Mouse (Mus musculus): Measurements from ENCODE around the gene Stx1b. TPM values are rescaled to one million over a fixed set of nuclear protein-coding genes. Genes with fewer than 3 reads are reported as not detected.

Gene Stx1b
- total and polyA plus RNA-seq, 3 experiments, result 0.08 to 0.31 TPM; not detected in 1

DNA sequence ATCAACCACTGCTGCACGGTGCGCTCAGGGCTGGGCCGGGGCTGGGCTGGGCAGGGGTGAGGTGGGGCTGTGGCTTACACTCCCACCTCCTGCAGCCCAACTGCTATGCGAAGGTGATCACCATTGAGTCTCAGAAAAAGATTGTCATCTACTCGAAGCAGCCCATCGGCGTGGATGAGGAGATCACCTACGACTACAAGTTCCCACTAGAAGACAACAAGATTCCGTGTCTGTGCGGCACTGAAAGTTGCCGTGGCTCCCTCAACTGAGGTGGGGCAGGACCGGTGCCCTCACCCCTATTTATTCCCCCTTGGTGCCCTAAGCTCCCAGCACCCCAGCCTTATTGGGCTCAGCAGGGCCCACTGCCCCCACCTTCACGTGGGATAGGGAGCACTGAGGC lies 25.1 kb downstream of the Stx1b start:
- Histone ChIP-seq H3K27ac (ENCODE audit: insufficient read depth, low read depth) (no peak overlapping the region), H3K4me2 (ENCODE audit: insufficient read depth, low read depth, poor library complexity, severe bottlenecking) (no peak overlapping the region), H3K9me3 (replicated peaks; ENCODE audit: low read length) (no peaks in the 10 kb centered on the region), H3K4me3 (replicated peaks in 1 of 3; ENCODE audit: low read depth in 2 of 3, low read length in 2 of 3, poor library complexity in 1 of 3) (no peak overlapping the region), H3K27me3 (replicated peaks) (no peaks in the 10 kb centered on the region), H3K36me3 (replicated peaks in 1 of 2; ENCODE audit: control insufficient read depth in 1 of 2, insufficient read depth in 1 of 2, low read length in 1 of 2) (peaks cover 69 to 97% of the 10 kb centered on the region in 2 experiments), H3K79me2 (replicated peaks; ENCODE audit: control insufficient read depth, extremely low read depth, insufficient read depth, poor library complexity, severe bottlenecking) (no peaks in the 10 kb centered on the region), H3K4me1 (ENCODE audit: control insufficient read depth in 1 of 2, insufficient read depth in 2 of 2) (peaks cover 0 to 19% of the 10 kb centered on the region in 2 experiments; a peak in 2 of 4 replicates), H3K9ac (ENCODE audit: insufficient read depth, low read depth) (no peak overlapping the region)
- no peak for TF ChIP-seq ZNF384 (IDR thresholded peaks at IDR 0.05; ENCODE audit: low read depth, low read length)
- no peak for TF ChIP-seq USF1 (IDR thresholded peaks at IDR 0.05; ENCODE audit: low read depth, low read length)
- TF ChIP-seq MAX (IDR thresholded peaks at IDR 0.05; ENCODE audit: low read length), result no peak
- no peak for TF ChIP-seq POLR2AphosphoS2 (IDR thresholded peaks at IDR 0.05; ENCODE audit: low read depth, low read length)
- TF ChIP-seq NELFE (IDR thresholded peaks at IDR 0.05; ENCODE audit: low read depth, low read length), result no peak
- TF ChIP-seq MYC (IDR thresholded peaks at IDR 0.05; ENCODE audit: low read depth, low read length), result no peak
- TF ChIP-seq ETS1 (conservative IDR thresholded peaks at IDR 0.05; ENCODE audit: low read depth, low read length), result no peak
- no peak for TF ChIP-seq E2F4 (IDR thresholded peaks at IDR 0.05; ENCODE audit: insufficient replicate concordance, low read depth, low read length)
- TF ChIP-seq CHD1 (IDR thresholded peaks at IDR 0.05; ENCODE audit: low read depth, low read length), result no peak
- no peak for TF ChIP-seq KAT2A (IDR thresholded peaks at IDR 0.05; ENCODE audit: insufficient replicate concordance, low read length)
- dilution Hi-C loops (cut with MboI; ENCODE audit: extremely low pct_ligation_motif_present, extremely low pct_unique_long_range_greater_than_20kb, low sequenced_read_pairs), result no loop called here
- DNase-seq (ENCODE audit: extremely low read depth), result no peak
- in situ Hi-C loops (cut with MboI; ENCODE audit: low pct_ligation_motif_present, low pct_unique_long_range_greater_than_20kb, low sequenced_read_pairs), result loop anchor here (25.0 kb wide), 1 partner anchor 812 kb away; the partner anchor contains the start of genes Cdipt and Cdiptos

DNA sequence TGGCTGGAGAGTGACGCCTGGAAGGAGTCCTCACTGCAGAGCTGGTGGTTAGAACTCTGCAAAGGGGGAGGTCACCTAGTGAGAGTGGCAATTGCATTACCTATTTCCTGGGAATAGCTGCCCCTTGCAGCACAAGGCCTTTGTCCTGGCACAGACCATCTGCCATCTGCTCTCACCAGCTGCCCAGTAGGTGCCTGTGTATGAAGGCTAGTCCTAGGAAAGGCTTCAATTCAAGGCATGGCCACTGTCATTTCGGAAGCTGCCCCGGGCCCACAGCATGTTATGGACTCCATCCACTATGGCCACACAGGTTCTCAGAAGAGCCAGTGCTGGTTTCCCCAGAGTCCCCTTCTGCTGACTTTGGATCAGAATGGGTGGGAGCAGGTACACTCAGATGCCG lies 25.8 kb downstream of the Stx1b start:
- no peak for DNase-seq (ENCODE audit: extremely low read depth)
- in situ Hi-C loops (cut with MboI; ENCODE audit: low pct_ligation_motif_present, low pct_unique_long_range_greater_than_20kb, low sequenced_read_pairs) (loop anchor here (25.0 kb wide), 1 partner anchor 811 kb away; the partner anchor contains the start of genes Cdipt and Cdiptos), dilution Hi-C loops (cut with MboI; ENCODE audit: extremely low pct_ligation_motif_present, extremely low pct_unique_long_range_greater_than_20kb, low sequenced_read_pairs) (no loop called here)
- Histone ChIP-seq H3K4me2 (ENCODE audit: insufficient read depth, low read depth, poor library complexity, severe bottlenecking) (no peak overlapping the region), H3K27me3 (replicated peaks) (no peaks in the 10 kb centered on the region), H3K36me3 (replicated peaks in 1 of 2; ENCODE audit: control insufficient read depth in 1 of 2, insufficient read depth in 1 of 2, low read length in 1 of 2) (peaks cover 69 to 96% of the 10 kb centered on the region in 2 experiments), H3K27ac (ENCODE audit: insufficient read depth, low read depth) (no peak overlapping the region), H3K79me2 (replicated peaks; ENCODE audit: control insufficient read depth, extremely low read depth, insufficient read depth, poor library complexity, severe bottlenecking) (no peaks in the 10 kb centered on the region), H3K4me1 (ENCODE audit: control insufficient read depth in 1 of 2, insufficient read depth in 2 of 2) (peaks cover 0 to 13% of the 10 kb centered on the region in 2 experiments; a peak in 2 of 4 replicates), H3K4me3 (replicated peaks in 1 of 3; ENCODE audit: low read depth in 2 of 3, low read length in 2 of 3, poor library complexity in 1 of 3) (no peak overlapping the region), H3K9me3 (replicated peaks; ENCODE audit: low read length) (no peaks in the 10 kb centered on the region), H3K9ac (ENCODE audit: insufficient read depth, low read depth) (no peak overlapping the region)
- TF ChIP-seq MAZ (IDR thresholded peaks at IDR 0.05; ENCODE audit: low read depth, low read length) (no peak), ZC3H11A (IDR thresholded peaks at IDR 0.05; ENCODE audit: low read depth, low read length) (no peak), PAX5 (IDR thresholded peaks at IDR 0.05; ENCODE audit: low read length) (no peak), NELFE (IDR thresholded peaks at IDR 0.05; ENCODE audit: low read depth, low read length) (no peak), USF2 (conservative IDR thresholded peaks at IDR 0.05; ENCODE audit: low read depth, low read length) (no peak), JUN (IDR thresholded peaks at IDR 0.05; ENCODE audit: insufficient read depth, low read depth, low read length) (no peak), TBP (conservative IDR thresholded peaks at IDR 0.05; ENCODE audit: low read depth, low read length) (no peak), USF1 (IDR thresholded peaks at IDR 0.05; ENCODE audit: low read depth, low read length) (no peak), MYC (IDR thresholded peaks at IDR 0.05; ENCODE audit: low read depth, low read length) (no peak), MXI1 (IDR thresholded peaks at IDR 0.05; ENCODE audit: low read depth, low read length) (no peak), ZKSCAN1 (IDR thresholded peaks at IDR 0.05; ENCODE audit: borderline replicate concordance, low read depth, low read length) (no peak), ZMIZ1 (IDR thresholded peaks at IDR 0.05; ENCODE audit: low read depth, low read length) (no peak), SIN3A (IDR thresholded peaks at IDR 0.05; ENCODE audit: low read length) (no peak)

Measured in CH12.LX (cell line).